24 mouse cellular contexts compared by ENCODE assay signal in genomic region chr11:18266161-18266560, GRCm38 (mm10).
DNase-seq lines count a peak whose midpoint lies in the region; ATAC-seq lines count a peak whose summit lies in the region.
"Had no signal": no experiment of that assay in that cellular context is flagged by ENCODE, and none has a peak within 500 bp of the region (broad histone marks: within the 10 kb centered on the region; RNA-seq: fewer than 3 reads in every experiment).

No protein-coding gene starts in this region.

- no peak for DNase-seq in forebrain, embryonic 11.5 days (ENCODE audit: low spot score)
- DNase-seq in retina, postnatal 1 day, result peak; percentile 7
- DNase-seq in retina, embryonic 14.5 days (ENCODE audit: low spot score), result no peak
- peak; percentile 6 for DNase-seq in brain, embryonic 18.5 days (ENCODE audit: low read depth, low spot score)
- DNase-seq in telencephalon, adult 2 months (ENCODE audit: low read depth, low spot score), result peak; percentile 2
- DNase-seq in kidney, postnatal 36 days, result no peak
- no peak for DNase-seq in thymus, postnatal 36 days
- DNase-seq: adrenal gland, adult 8-10 months; adrenal gland, postnatal 36 days; cerebellum, adult 18-20 months; cerebellum, adult 9-10 months; cerebellum, postnatal 14 days; gastrocnemius, postnatal 25 days; heart, adult 2 months; heart, postnatal 14 days; heart, postnatal 4 days had no signal

- H3K9me3 ChIP-seq in forebrain, embryonic 13.5 days (replicated peaks), result no peaks in the 10 kb centered on the region
- no peaks in the 10 kb centered on the region for H3K9me3 ChIP-seq in forebrain, embryonic 11.5 days (ENCODE audit: control insufficient read depth, low read length)
- H3K9me3 ChIP-seq: heart, embryonic 10.5 days; heart, embryonic 13.5 days had no signal

- H3K4me3 ChIP-seq in forebrain, embryonic 13.5 days, result no peak overlapping the region
- H3K4me3 ChIP-seq in forebrain, embryonic 11.5 days (ENCODE audit: low read depth, low read length), result no peak overlapping the region
- H3K4me3 ChIP-seq: heart, adult 2 months; heart, embryonic 10.5 days; heart, embryonic 13.5 days had no signal

- WGBS in forebrain, embryonic 13.5 days, result 58% methylated on average over 2 of the region's 2 CpGs
- WGBS in forebrain, embryonic 11.5 days, result 83% methylated on average over 2 of the region's 2 CpGs

- H3K9ac ChIP-seq in forebrain, embryonic 13.5 days, result no peak overlapping the region
- H3K9ac ChIP-seq in forebrain, embryonic 11.5 days (ENCODE audit: low read length), result no peak overlapping the region
- H3K9ac ChIP-seq: heart, embryonic 13.5 days; hindbrain, embryonic 14.5 days had no signal

- H3K36me3 ChIP-seq in forebrain, embryonic 13.5 days (ENCODE audit: poor library complexity, severe bottlenecking), result no peaks in the 10 kb centered on the region
- no peaks in the 10 kb centered on the region for H3K36me3 ChIP-seq in forebrain, embryonic 11.5 days (ENCODE audit: control insufficient read depth, insufficient read depth, low read length)
- H3K36me3 ChIP-seq: heart, embryonic 10.5 days; heart, embryonic 13.5 days had no signal

- peak; percentile 51; the same call in 1 of the 2 replicates for ATAC-seq in forebrain, embryonic 13.5 days
- ATAC-seq in forebrain, embryonic 11.5 days (replicated peaks; ENCODE audit: low FRiP score), result no peak
- ATAC-seq: activated CD4-positive, CD25-positive, alpha-beta regulatory T cell, adult 4 months; hindbrain, postnatal 0 days; inflammation-experienced regulatory T-cells, adult 6 months; intestine, embryonic 16.5 days had no signal

- no peak overlapping the region for H3K4me2 ChIP-seq in forebrain, embryonic 13.5 days
- no peak overlapping the region for H3K4me2 ChIP-seq in forebrain, embryonic 11.5 days (ENCODE audit: low read depth, low read length, severe bottlenecking)
- H3K4me2 ChIP-seq: heart, embryonic 13.5 days; hindbrain, embryonic 14.5 days had no signal

- H3K4me1 ChIP-seq in forebrain, embryonic 13.5 days, result no peaks in the 10 kb centered on the region
- H3K4me1 ChIP-seq in forebrain, embryonic 11.5 days (replicated peaks; ENCODE audit: control insufficient read depth, insufficient read depth, low read length), result no peaks in the 10 kb centered on the region
- H3K4me1 ChIP-seq: heart, embryonic 10.5 days; heart, embryonic 13.5 days had no signal

- 0 out of 2 replicates have a peak, but pooled peaks cover 3% of the 10 kb centered on the region for H3K27me3 ChIP-seq in forebrain, embryonic 13.5 days
- H3K27me3 ChIP-seq in forebrain, embryonic 11.5 days (ENCODE audit: control insufficient read depth, insufficient read depth, low read length), result no peaks in the 10 kb centered on the region
- H3K27me3 ChIP-seq: heart, embryonic 13.5 days had no signal

- H3K27ac ChIP-seq in forebrain, embryonic 13.5 days, result no peak overlapping the region
- H3K27ac ChIP-seq in forebrain, embryonic 11.5 days (ENCODE audit: low read depth, low read length), result no peak overlapping the region
- H3K27ac ChIP-seq: heart, adult 2 months; heart, embryonic 10.5 days; heart, embryonic 13.5 days; hindbrain, embryonic 14.5 days; hindbrain, postnatal 0 days had no signal

Comparison
In these comparisons a context has a peak if more than half of its experiments do, and no peak if none do; other contexts are left out.
1. DNase-seq: peak in retina, postnatal 1 day (single experiment), brain, embryonic 18.5 days (single experiment) and telencephalon, adult 2 months (single experiment); none in forebrain, embryonic 11.5 days (single experiment), retina, embryonic 14.5 days (single experiment), kidney, postnatal 36 days (0 of 2) and thymus, postnatal 36 days (0 of 2).